Mouse (Mus musculus): ENCODE measurements around the gene Fxn.

Gene Fxn

DNA sequence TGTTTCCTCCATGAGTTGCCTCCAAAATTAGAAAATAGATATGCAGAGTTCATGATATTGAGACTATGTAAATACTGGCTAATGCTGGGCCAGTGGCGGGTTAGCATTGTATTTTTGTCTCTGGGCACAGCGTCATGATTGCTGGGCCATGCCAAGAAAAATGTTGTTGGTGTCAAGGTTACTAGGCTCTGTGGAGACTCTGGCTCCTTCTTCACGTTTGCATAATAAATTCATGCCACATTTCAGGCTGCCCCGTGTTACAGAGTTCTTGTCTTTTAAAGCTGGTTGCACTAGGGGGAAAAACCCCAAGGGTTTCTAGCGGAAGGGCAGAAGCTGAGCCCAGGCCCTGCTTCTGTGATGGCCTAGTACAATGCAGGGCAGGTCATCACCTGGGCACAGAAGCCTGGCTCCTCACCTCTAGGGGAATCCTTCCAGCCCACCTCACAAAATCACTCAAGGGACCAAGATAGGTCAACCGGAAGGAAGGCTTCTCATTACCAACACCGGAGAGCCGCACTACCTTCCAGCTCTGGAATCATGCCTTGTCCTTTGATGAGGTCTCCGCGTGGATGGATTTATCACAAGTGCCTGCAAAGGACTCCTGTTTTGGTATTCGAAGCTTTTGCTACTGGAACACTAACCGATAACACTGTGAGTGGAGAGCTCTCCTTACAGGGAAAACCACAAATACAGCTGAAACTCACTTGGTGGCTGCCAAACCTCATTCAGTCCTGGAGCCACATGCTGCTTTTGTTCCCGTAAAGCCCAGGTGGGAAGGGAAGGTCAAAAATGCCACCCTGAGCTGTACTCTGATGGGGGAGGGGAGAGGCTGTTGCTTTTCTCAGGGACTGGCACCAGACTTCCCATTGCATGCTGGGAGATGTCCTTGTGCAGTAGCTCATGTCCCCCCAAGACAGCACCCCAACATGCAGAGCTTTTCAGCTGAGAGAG is 27.1 kb upstream of the Fxn start:
- in situ Hi-C loops (cut with MboI; ENCODE audit: low pct_unique_long_range_greater_than_20kb in 1 of 2, low sequenced_read_pairs in 2 of 2, unreplicated experiment in 1 of 2), result loop anchor here in 1 of 2 experiments (25.0 kb wide), 1 partner anchor 555 kb away; the partner anchor contains the start of gene Pgm5

DNA sequence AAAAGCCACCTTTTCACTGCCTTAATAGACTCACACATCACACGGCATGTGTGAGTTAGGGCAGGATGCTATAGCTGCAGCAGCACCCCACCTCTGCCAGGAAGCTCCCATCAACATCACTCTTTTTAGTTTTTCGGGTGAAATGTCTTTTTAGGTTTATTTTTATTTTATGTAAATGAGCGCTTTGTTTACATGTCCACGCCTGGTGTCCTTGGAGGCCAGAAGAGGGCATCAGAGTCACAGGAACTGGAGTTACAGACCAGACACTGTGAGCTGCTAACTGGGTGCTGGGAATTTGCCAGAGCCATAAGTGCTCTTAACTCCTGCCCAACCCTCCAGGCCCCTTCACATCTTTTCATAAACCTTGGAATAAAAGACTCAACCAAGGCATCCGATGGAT is 25.9 kb upstream of the Fxn start:
- in situ Hi-C loops (cut with MboI; ENCODE audit: low pct_unique_long_range_greater_than_20kb in 1 of 2, low sequenced_read_pairs in 2 of 2, unreplicated experiment in 1 of 2), result loop anchor here in 1 of 2 experiments (25.0 kb wide), 1 partner anchor 556 kb away; the partner anchor contains the start of gene Pgm5

DNA sequence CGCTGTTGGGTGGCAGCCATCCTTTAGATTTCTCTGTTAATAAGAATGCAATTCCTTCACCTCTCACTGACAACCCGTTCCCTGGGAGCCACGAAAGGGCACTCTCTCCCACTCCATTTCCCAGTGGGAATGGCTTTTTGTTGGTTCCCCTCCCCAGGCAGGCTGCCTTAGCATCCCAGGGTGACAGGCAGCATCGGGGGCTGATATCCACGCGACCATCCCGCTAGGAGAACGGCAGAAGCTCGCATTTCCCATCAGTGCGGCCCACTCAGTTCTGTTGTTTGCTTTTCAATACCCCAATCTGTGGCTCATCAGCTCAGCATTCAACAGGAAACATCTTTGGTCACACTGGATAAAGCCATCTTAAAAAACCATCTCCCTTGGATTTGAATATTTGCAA is 21.8 kb upstream of the Fxn start:
- in situ Hi-C loops (cut with MboI; ENCODE audit: low pct_unique_long_range_greater_than_20kb in 1 of 2, low sequenced_read_pairs in 2 of 2, unreplicated experiment in 1 of 2), result loop anchor here (5.0 to 25.0 kb wide), 2 partner anchors 560 to 570 kb away; partner anchors contain the start of gene Pgm5 (in 1 of the 2)

DNA sequence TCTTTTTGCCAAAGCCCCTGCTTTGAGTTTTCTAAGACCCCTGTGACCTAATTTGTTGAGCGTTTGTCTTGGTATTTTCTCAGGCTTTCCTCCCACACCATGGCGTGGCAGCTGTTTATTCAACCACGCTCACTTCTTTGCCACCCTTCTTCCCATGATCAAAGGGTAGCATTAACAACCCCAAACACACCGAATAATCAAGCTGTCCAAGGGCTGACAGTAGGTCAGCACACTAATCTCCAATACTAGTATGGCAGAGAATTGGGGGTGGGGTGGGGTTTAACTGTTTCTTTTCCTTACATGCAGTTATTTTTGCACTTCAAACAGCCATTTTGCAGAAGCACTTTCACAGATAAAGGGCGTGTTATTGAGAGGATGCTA is 21.4 kb upstream of the Fxn start:
- in situ Hi-C loops (cut with MboI; ENCODE audit: low pct_unique_long_range_greater_than_20kb in 1 of 2, low sequenced_read_pairs in 2 of 2, unreplicated experiment in 1 of 2), result loop anchor here (5.0 to 25.0 kb wide), 2 partner anchors 561 to 571 kb away; partner anchors contain the start of gene Pgm5 (in 1 of the 2)

DNA sequence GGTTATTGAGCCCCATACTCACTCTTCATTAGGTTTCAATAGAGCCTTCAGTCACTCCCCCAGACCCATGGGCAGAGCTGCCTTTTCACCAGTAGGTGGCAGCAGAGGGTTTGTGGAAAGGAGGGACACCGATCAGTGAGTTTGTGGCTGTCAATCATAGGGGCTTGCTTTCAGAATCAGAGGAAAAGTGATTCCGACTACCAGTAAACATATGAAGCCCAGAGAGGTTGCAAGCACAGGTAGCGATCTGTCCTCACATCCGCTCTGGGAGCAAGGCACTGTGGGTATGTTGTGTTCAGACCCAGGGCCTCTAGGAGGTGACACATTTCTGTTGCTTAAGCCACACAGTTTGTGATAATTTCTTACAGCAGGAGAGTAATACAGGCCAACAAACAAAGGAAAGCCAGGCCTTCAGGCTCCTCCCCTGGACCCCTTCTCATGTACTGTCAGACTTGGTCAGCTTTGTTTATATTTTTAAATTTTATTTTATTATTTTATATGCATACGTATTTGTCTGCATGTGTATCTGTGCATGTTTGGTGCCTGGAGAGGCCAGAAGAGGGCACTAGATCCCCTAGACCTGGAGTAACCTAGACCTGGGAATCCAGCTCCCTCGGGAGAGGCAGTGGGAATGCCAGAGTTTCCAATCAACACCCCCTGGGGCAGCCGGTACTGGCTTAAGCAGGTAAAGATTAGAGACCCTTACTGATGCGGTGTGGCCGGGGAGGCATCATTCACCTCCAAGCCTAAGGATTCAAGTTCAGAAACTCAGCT is 20.8 kb upstream of the Fxn start:
- in situ Hi-C loops (cut with MboI; ENCODE audit: low pct_unique_long_range_greater_than_20kb in 1 of 2, low sequenced_read_pairs in 2 of 2, unreplicated experiment in 1 of 2), result loop anchor here (5.0 to 25.0 kb wide), 2 partner anchors 561 to 571 kb away; partner anchors contain the start of gene Pgm5 (in 1 of the 2)

DNA sequence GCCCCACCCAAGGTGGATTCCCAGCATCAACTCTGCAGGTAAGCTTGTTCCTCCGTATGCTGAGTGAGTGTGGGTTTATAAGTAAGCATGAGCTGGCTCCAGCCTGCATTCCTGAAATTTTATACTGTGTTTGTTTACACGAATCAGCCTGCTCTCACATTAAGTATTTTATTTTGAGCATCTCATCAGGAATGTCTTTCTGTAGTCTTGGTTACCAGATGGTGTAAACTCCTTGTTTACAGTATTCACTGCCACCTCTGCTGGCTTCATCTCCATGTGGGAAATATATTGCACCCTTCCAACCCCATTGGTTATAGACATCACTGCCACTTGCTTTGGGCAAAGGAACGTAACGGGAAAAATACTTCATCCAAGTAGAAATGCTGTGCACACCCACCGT is 13.1 kb upstream of the Fxn start:
- in situ Hi-C loops (cut with MboI; ENCODE audit: low pct_unique_long_range_greater_than_20kb in 1 of 2, low sequenced_read_pairs in 2 of 2, unreplicated experiment in 1 of 2), result loop anchor here in 1 of 2 experiments (25.0 kb wide), 1 partner anchor 319 kb away; no protein-coding TSS in a partner anchor

DNA sequence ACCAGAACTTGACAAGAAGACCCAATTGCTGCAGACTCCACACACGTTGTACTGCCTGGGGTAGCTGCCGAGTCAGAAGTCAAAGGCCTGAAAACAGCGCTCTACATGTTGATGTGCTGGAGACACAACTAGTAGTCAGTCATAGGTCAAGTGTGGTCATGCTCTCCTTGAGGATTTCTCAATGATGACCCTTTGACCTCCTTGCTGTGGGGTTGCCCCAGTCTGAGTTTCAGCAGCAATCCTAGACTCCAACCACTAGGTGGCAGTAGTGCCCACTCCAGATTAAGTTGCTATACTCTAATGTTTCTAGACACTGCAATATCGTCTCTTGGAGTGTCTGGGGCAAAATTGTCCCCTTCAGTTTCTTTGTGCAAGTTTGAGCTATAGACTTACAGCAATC is 3.8 kb upstream of the Fxn start:
- in situ Hi-C loops (cut with MboI; ENCODE audit: low pct_unique_long_range_greater_than_20kb in 1 of 2, low sequenced_read_pairs in 2 of 2, unreplicated experiment in 1 of 2), result loop anchor here in 1 of 2 experiments (25.0 kb wide), 1 partner anchor 328 kb away; no protein-coding TSS in a partner anchor

DNA sequence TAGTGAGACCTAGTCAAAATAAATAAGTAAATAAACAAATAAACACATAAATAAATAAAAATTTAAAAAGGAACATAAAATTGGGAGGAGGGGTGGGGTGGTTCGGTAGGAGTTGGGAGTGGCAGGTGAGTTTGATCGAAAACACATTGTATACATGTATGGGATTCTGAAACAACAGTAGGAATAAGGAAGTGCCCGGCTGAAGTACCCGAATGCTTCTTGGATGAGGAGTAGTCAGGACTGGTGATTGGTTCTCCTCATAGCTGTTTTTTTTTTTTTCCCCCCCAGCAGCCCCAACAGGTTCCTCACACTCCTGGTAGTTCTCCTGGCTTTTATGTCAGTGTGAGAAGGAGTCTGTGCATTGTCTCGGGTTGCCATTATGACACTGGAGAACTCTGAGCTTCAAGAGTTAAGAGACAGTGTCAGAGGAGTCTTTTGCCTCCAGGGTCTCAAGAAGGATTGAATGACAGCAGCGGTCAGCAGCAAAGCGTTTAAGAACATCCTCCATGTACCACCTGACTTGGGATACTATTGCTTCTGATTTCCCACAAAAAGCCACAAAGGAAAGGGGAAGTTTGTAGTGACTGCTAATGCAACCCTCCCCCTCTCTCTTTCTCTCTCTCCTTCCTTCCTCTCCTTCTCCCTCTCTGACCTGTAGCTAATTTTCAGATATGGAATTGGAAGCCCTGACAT is 1.0 kb upstream of the Fxn start:
- in situ Hi-C loops (cut with MboI; ENCODE audit: low pct_unique_long_range_greater_than_20kb in 1 of 2, low sequenced_read_pairs in 2 of 2, unreplicated experiment in 1 of 2), result loop anchor here in 1 of 2 experiments (25.0 kb wide), 1 partner anchor 331 kb away; no protein-coding TSS in a partner anchor

DNA sequence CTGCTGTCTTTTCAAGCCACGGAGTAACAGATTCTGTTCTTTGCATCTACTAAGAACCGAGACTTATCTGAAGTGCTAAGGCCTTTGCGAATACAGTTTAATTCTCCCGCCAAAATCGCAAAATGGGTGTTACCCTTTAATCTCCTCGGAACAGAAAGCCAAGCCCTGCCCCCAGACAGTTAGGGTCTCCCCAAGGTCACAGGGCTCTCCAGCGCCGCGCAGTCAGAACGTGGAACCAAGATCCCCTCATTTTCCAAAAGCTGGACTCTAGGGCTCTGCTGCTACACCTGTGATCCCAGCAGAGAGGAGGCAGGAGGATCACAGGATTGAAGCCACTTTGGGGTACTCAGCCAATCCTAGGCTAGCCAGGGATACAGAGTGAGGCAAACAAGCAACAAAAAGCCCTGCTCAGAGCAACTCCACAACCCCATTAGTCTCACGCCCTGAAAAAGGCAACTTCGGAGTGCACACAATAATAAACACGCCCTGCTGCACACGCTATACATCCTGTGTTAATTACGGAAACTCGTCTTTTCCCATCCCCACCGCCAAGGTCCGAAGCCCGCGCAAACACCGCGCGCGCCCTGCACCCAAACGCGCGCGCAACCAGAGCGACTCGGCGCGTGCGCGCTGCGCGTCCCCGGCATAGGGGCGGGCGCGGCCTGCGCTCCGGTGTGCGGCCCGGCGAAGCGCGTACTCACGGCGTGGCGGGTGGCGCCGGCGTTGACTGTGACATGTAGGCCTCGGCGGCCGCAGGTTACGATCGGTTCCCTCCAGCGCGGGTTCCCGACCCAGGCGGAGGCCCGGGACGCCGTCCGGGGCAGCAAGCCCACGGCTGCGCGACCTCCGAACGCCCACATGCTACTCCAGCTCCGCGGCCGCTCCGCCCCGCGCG is 452 bp downstream of the Fxn start:
- in situ Hi-C loops (cut with MboI; ENCODE audit: low pct_unique_long_range_greater_than_20kb in 1 of 2, low sequenced_read_pairs in 2 of 2, unreplicated experiment in 1 of 2), result loop anchor here in 1 of 2 experiments (25.0 kb wide), 1 partner anchor 332 kb away; no protein-coding TSS in a partner anchor

DNA sequence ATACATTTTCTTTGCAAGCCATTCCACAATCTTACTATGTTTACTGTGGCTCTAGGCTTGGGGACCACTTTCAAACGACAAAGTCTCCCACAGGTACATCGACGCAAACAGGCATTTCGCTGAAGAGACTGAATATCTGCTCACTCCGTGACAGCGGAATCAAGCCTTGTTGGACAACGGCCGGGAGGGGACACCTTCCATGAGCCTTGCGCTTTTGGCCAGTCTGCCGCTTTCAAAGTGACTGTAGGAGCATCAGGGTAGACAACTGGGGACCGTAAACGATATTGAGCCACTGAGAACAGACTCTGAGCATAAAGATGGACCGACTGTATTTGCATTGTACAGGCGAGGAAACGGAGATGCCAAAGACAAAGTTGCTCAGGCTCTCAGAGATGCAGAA is 1.5 kb downstream of the Fxn start:
- in situ Hi-C loops (cut with MboI; ENCODE audit: low pct_unique_long_range_greater_than_20kb in 1 of 2, low sequenced_read_pairs in 2 of 2, unreplicated experiment in 1 of 2), result loop anchor here in 1 of 2 experiments (25.0 kb wide), 1 partner anchor 333 kb away; no protein-coding TSS in a partner anchor

DNA sequence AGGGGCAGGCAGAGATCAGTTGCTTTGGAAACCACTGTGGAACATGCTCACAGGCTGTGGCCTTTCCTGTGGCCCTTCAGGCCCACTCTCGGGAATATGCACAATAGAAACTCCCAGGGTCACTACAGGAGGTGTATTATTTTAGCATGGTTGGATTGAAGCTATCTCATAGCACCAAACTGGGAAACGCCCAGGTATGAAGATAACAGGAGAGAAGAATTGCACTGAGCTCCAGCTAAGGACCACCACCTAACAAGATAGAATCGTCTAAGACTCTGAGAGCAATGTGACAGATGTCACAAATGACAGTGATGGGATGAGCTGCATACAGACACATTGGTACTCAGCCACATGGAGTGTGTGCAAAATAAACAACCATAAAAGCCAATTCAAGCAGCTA is 6.1 kb downstream of the Fxn start:
- in situ Hi-C loops (cut with MboI; ENCODE audit: low pct_unique_long_range_greater_than_20kb in 1 of 2, low sequenced_read_pairs in 2 of 2, unreplicated experiment in 1 of 2), result loop anchor here in 1 of 2 experiments (25.0 kb wide), 1 partner anchor 412 kb away; no protein-coding TSS in a partner anchor

DNA sequence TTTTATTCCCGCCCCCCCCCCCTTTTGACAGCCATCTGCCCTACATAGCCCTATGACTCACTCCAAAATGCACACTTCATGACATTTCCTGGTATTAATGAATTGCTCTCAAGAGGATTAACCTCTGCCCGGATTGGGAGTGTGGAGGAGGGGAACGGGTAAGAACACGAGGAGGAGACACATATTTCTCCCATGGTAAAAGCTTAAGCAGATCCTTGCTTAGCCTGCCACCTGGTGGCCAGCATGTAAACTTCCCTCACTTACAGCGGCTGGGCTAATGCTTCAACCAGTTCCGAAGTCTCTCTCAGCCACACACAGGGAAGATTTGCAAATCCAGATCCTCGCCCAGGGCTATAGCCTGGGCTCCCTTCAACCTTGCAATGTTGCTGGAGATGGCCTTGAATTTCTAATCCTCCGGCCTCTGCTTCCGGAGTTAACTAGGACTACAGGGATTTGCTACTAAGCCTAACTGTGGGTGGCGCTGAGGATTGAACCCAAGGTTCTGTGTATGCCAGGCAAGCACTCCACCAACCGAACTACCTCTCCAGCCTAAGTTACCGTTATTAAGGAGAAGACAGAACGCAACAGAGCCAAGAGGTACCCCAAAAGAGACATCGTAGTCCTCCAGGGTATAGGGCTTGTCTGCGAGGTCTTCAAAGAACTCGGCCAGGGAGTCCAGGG is 8.5 kb downstream of the Fxn start:
- in situ Hi-C loops (cut with MboI; ENCODE audit: low pct_unique_long_range_greater_than_20kb in 1 of 2, low sequenced_read_pairs in 2 of 2, unreplicated experiment in 1 of 2), result loop anchor here in 1 of 2 experiments (25.0 kb wide), 1 partner anchor 410 kb away; no protein-coding TSS in a partner anchor

DNA sequence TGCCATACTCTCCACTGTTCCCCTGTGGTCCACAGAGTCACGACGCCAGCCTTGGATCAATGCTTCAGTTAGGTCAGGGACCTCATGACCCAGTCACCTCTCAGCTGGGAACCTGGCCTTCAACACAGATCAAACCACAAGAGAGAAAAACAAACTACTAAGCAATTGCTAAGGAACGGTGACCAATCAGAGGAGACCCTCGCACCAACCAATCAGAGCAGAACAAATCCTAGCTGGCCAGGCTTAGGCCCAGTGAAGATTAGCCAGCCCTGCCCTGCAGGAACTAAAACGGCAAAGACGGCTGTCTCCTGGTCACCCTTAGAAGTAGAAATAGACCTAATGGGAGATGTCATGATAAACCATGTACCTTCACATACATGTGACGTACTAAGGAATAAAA is 9.1 kb downstream of the Fxn start:
- in situ Hi-C loops (cut with MboI; ENCODE audit: low pct_unique_long_range_greater_than_20kb in 1 of 2, low sequenced_read_pairs in 2 of 2, unreplicated experiment in 1 of 2), result loop anchor here in 1 of 2 experiments (25.0 kb wide), 1 partner anchor 409 kb away; no protein-coding TSS in a partner anchor

DNA sequence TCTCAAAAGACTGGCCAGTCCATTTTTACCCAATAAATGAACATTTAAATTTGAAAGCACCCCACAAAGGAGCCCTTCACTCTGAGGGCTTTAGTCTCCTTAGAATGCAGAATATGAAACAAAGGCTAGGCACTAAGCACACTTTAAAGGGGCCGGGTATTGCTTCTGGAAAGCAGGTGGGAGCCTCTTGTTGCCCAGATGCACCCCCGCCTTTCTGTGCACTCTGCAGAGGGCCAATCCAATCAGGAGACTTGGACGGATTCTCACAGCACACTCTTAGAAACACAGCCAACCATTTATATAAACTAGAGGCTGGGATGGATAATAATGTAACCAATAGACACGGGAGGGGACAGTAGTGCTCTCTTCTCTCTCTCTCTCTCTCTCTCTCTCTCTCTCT is 11.9 kb downstream of the Fxn start:
- in situ Hi-C loops (cut with MboI; ENCODE audit: low pct_unique_long_range_greater_than_20kb in 1 of 2, low sequenced_read_pairs in 2 of 2, unreplicated experiment in 1 of 2), result loop anchor here in 1 of 2 experiments (25.0 kb wide), 1 partner anchor 406 kb away; no protein-coding TSS in a partner anchor

DNA sequence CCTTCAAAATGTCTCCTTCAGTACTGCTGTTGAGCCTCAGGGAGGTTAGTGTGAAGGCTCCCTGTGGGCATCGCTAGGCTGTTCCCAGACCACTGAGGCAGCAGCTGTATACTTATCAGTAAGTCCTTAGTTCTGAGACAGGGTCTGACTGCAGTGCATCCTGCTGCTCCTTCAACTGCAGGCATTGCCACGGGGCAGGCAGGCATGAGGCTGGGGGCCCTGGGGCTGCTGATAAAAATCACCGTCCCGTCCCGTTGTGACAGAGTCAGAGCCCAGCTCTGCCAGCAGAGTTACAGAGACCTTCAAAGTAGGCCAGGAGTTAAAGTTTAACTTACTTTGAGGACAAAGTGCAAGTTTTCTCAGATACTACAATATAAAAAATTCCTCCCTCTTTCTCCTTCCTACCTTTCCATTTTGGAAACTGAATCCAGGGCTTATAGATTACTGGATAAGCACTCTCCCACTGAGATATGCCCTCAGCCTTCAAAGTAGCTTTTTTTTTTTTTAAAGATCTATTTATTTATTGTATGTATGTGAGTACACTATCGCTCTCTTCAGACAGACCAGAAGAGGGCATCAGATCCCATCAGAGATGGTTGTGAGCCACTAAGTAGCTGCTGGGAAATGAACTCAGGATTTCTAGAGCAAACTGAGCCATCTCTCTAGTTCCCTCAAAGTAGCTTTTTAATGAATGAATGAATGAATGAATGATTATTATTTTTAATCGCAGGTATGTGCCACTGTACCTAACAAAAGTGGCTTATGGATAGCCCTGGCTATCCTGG is 14.2 kb downstream of the Fxn start:
- in situ Hi-C loops (cut with MboI; ENCODE audit: low pct_unique_long_range_greater_than_20kb in 1 of 2, low sequenced_read_pairs in 2 of 2, unreplicated experiment in 1 of 2), result loop anchor here in 1 of 2 experiments (25.0 kb wide), 1 partner anchor 404 kb away; no protein-coding TSS in a partner anchor

All from mouse embryonic stem cell (cell line).